Mouse (Mus musculus) liver, embryonic 14.5 days (tissue): ENCODE data around the gene Nol12. TPM values are rescaled to one million over a fixed set of nuclear protein-coding genes. Genes with fewer than 3 reads are reported as not detected.

Source experiments
- ATAC-seq: fragments of 200-750 bp; cut with Nextera tagmentation; 2 replicates; pipeline ENCODE4 v1.8.0; 2017; ENCODE audit warnings: moderate number of reproducible peaks, mild to moderate bottlenecking, moderate library complexity; ENCODE audit not compliant: insufficient read depth
- DNase-seq, 3 experiments: peaks; one replicate each; pipeline ENCODE4 v3.0.0-alpha.2; 2012 to 2013; ENCODE audit warnings: low read depth in 3 of 3, low spot score in 3 of 3
- H3K27ac ChIP-seq: fragments of 300-500 bp; sonication (generic); 2 replicates; pipeline ENCODE4 v1.5.1; 2014; ENCODE audit warnings: moderate library complexity, mild to moderate bottlenecking, control low read depth, inconsistent platforms
- H3K27me3 ChIP-seq: fragments of 300-500 bp; sonication (generic); 2 replicates; pipeline ENCODE4 v1.6.1; 2014; ENCODE audit warnings: mild to moderate bottlenecking, low read length, moderate library complexity; ENCODE audit not compliant: control insufficient read depth, insufficient read depth
- H3K36me3 ChIP-seq: fragments of 300-500 bp; sonication (generic); replicated peaks from 2 replicates; pipeline ENCODE4 v1.6.1; 2014; ENCODE audit warnings: low read depth; ENCODE audit not compliant: control insufficient read depth, insufficient read depth
- H3K4me1 ChIP-seq, 2 experiments: fragments of 200-500 bp in 1 of 2; fragments of 300-500 bp in 1 of 2; sonication (generic) in 1 of 2; replicated peaks; 2 replicates each; pipeline ENCODE4 v1.6.1; 2012 to 2014; ENCODE audit warnings: antibody characterized with exemption in 1 of 2, inconsistent platforms in 1 of 2, low read length in 1 of 2; ENCODE audit not compliant: control insufficient read depth in 2 of 2, insufficient read depth in 2 of 2
- H3K4me2 ChIP-seq: fragments of 300-500 bp; sonication (generic); 2 replicates; pipeline ENCODE4 v1.6.1; 2014; ENCODE audit warnings: low read depth, mild to moderate bottlenecking, control low read depth, moderate library complexity
- H3K4me3 ChIP-seq, 2 experiments: fragments of 200-500 bp in 1 of 2; fragments of 300-500 bp in 1 of 2; sonication (generic) in 1 of 2; 2 replicates each; pipeline ENCODE4 v1.5.1; 2012 to 2014; ENCODE audit warnings: low read depth in 2 of 2, low read length in 2 of 2, mild to moderate bottlenecking in 2 of 2, control low read depth in 1 of 2, inconsistent platforms in 1 of 2, moderate library complexity in 1 of 2; ENCODE audit not compliant: insufficient read depth in 1 of 2
- H3K9ac ChIP-seq: fragments of 300-500 bp; sonication (generic); replicated peaks from 2 replicates; pipeline ENCODE4 v1.6.1; 2014; ENCODE audit warnings: mild to moderate bottlenecking, control low read depth, moderate library complexity
- H3K9me3 ChIP-seq: fragments of 300-500 bp; sonication (generic); 2 replicates; pipeline ENCODE4 v1.6.1; 2016; ENCODE audit warnings: low read length, mixed read lengths; ENCODE audit not compliant: control insufficient read depth
- CTCF ChIP-seq: IDR thresholded peaks from 2 replicates; pipeline ENCODE4 v1.5.1; 2016; ENCODE audit warnings: antibody characterized with exemption, low read depth, control low read depth
- EP300 ChIP-seq: IDR thresholded peaks from 2 replicates; pipeline ENCODE4 v1.6.1; 2016; ENCODE audit warnings: antibody characterized with exemption, low read depth
- WGBS: fragments of 180-500 bp; shearing (Covaris S2); extraction: QIAGEN DNeasy Blood & Tissue Kit; methylation state at CpG from one replicate; pipeline ENCODE4 v1.1.7; 2014; ENCODE audit not compliant: insufficient replicate concordance; 5-methylcytosine and 5-hydroxymethylcytosine counted together
- polyA plus RNA-seq, 2 experiments: library from polyadenylated mRNA; depleted of rRNA in 1 of 2; stranded (reverse) in 1 of 2; unstranded in 1 of 2; fragments of >200 nt; fragmentation: Nextera tagmentation in 1 of 2; extraction: Ambion mirVana in 1 of 2; gene quantifications; 2 replicates each; pipeline versions ENCODE4 v1.2.1 to v1.2.3; 2012 to 2014

Nol12 gene
- polyA plus RNA-seq, 2 experiments = 17.5 to 32.7 TPM

DNA sequence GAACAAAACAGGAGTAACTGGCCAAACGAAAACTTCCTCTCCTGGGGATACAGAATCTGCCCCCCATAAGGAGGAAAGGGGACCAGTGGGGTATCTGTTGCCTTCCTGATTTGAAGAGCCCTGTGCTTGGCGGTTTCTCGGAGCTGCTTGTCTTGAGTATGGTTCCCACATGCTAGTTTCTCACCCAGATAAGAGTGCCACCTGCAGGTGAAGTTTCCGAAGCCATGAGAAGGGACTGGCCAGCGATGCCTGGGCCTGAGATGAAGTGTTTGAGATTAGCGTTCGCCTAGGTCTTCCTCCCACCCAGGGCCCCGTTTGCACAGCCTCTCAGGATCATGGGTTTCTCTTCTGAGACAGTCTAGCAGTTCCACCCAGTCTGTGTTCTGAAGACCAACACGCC lies 22.7 kb upstream of the Nol12 start:
- no peak for DNase-seq
- TF ChIP-seq EP300 (no peak), CTCF (peak; percentile 71)
- Histone ChIP-seq H3K9me3 (no peaks in the 10 kb centered on the region), H3K36me3 (peaks cover 16% of the 10 kb centered on the region), H3K4me3 (no peak overlapping the region), H3K27me3 (no peaks in the 10 kb centered on the region), H3K27ac (no peak overlapping the region), H3K9ac (no peak overlapping the region), H3K4me1 (peaks cover 6 to 19% of the 10 kb centered on the region in 2 experiments; a peak in 3 of 4 replicates), H3K4me2 (no peak overlapping the region)
- ATAC-seq = no peak
- WGBS = 26% methylated on average over 9 of the region's 9 CpGs

DNA sequence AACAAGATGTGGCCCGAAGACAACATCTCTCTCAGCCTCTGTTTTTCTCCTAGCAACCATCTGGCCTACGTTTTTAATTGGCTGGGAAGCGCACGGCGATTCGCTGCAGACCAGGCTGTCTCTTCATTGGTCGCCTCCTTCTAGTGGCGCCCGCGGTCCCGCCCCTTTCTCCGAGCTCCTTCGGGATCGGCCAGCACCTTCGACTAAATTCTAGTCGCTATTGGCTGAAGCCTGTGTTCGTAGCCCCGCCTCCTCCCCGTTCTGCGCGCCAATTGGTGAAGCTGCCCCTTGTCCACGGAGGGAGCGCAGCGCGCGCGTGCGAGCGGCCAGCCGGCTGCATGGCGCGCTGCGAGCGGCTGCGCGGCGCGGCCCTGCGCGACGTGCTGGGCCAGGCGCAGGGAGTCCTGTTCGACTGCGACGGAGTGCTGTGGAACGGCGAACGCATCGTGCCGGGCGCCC lies 21.1 kb upstream of the Nol12 start, which contains the start of gene Pdxp:
Pdxp (plus strand) TSS at position 288 of the 459 bp plus-strand sequence.
- H3K4me2 ChIP-seq = peak within 1 kb of the TSS; percentile 90
- peak; percentile 93 to 96 (median 95) for DNase-seq
- H3K9ac ChIP-seq = peak within 1 kb of the TSS; percentile 56
- H3K36me3 ChIP-seq = peaks cover 1% of the 10 kb centered on the region
- peak within 1 kb of the TSS; percentile 44 to 61 for H3K4me3 ChIP-seq
- TF ChIP-seq CTCF (no peak), EP300 (no peak)
- H3K4me1 ChIP-seq = peaks cover 6 to 19% of the 10 kb centered on the region in 2 experiments; a peak in 3 of 4 replicates
- no peak within 1 kb of the TSS; the same call in 1 of the 2 replicates for H3K27ac ChIP-seq
- ATAC-seq = peak; percentile 88
- no peaks in the 10 kb centered on the region for H3K27me3 ChIP-seq
- under 1% methylated on average over 51 of the region's 51 CpGs for WGBS
- no peaks in the 10 kb centered on the region for H3K9me3 ChIP-seq

DNA sequence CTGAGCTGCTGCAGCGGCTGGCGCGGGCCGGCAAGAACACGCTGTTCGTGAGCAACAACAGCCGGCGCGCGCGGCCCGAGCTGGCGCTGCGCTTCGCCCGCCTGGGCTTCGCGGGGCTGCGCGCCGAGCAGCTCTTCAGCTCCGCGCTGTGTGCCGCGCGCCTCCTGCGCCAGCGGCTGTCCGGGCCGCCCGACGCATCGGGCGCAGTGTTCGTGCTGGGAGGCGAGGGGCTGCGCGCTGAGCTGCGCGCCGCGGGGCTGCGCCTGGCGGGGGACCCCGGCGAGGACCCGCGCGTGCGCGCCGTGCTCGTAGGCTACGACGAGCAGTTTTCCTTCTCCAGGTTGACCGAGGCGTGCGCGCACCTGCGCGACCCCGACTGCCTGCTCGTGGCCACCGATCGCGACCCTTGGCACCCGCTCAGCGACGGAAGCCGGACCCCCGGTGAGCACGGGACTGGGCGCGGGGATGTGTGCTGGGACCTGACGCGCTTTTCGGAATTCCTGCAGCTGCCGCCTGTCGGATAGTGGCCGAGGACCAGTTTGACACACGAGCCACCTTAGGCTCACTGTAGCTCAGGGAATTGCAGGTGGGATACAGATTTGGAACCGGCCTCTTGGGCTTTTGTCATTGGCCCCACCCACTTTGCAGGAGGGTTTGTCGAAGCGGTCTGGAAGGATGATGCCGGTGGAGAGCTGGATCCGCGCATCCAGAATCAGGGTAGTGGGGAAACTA lies 20.5 kb upstream of the Nol12 start:
- under 1% methylated on average over 87 of the region's 87 CpGs for WGBS

DNA sequence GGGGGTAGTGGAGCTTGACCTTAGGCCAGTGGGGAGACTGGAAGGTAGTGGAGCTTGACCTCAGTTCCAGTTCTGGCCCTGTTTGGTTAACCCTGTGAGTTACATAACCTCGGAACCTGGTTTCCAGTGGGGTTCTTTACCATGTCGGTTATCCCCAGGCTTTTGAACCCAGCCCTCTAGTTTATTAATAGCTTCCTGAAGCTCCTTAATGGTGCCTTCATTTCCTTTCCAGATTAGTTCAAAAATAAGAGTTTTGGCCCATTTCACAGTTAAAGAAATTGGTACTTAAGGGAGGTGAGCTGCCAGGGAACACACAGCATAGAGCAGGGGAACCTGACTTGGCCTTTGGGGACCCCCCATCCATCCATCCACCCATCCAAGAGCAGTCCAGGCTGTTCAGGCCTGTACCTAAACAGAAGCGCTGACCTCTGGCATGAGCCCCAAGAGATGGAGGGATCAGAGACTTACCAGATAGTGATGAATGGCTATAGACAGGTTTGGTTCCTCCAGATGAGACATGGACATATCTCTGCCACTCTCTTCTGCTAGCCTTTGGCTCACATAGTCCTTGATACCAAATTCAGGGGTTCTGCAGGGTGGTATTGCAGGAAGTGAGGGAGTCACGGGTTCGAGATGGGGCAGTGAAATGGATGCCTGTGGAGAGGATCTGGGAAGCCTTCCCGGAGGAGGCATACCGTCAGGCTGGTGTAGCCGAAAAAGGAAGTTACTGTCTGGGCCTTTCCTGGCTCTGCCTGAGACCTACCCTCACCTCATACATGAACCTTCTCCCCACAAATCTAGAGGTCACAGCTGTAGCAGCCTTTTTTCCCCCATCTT lies 19.7 kb upstream of the Nol12 start:
- Histone ChIP-seq H3K4me3 (peak overlapping the region; percentile 44 to 61), H3K27ac (no peak overlapping the region), H3K36me3 (peaks cover 2% of the 10 kb centered on the region; the same call in 1 of the 2 replicates), H3K4me2 (peak overlapping the region; percentile 90), H3K27me3 (no peaks in the 10 kb centered on the region), H3K4me1 (peaks cover 6 to 19% of the 10 kb centered on the region in 2 experiments; a peak in 3 of 4 replicates), H3K9me3 (no peaks in the 10 kb centered on the region), H3K9ac (peak overlapping the region; percentile 56; the same call in 1 of the 2 replicates)
- WGBS = 42% methylated on average over 8 of the region's 8 CpGs
- TF ChIP-seq EP300 (no peak), CTCF (no peak)
- ATAC-seq (no peak), DNase-seq (no peak)

More for the DNA sequence above, 20.5 kb upstream of the Nol12 start:
- H3K27ac ChIP-seq = no peak overlapping the region; the same call in 1 of the 2 replicates
- TF ChIP-seq CTCF (0 out of 2 replicates have a peak, but pooled peaks have one; percentile 4), EP300 (no peak)
- H3K36me3 ChIP-seq = peaks cover under 1% of the 10 kb centered on the region
- peak overlapping the region; percentile 90 for H3K4me2 ChIP-seq
- H3K4me3 ChIP-seq = peak overlapping the region; percentile 44 to 61
- H3K9me3 ChIP-seq = no peaks in the 10 kb centered on the region
- peaks cover 6 to 19% of the 10 kb centered on the region in 2 experiments; a peak in 3 of 4 replicates for H3K4me1 ChIP-seq
- DNase-seq (no peak), ATAC-seq (peak; percentile 63)
- peak overlapping the region; percentile 56 for H3K9ac ChIP-seq
- H3K27me3 ChIP-seq = no peaks in the 10 kb centered on the region
